Mouse (Mus musculus) hindbrain, embryonic 12.5 days (tissue): ENCODE measurements around the gene Sept11. TPM values are rescaled to one million over a fixed set of nuclear protein-coding genes. Genes with fewer than 3 reads are reported as not detected.

Experiments
- ATAC-seq: fragments of 200-750 bp; cut with Nextera tagmentation; 2 replicates; pipeline ENCODE4 v1.8.0; 2017; ENCODE audit warnings: moderate TSS enrichment; ENCODE audit not compliant: low FRiP score
- H3K27ac ChIP-seq: fragments of 300-500 bp; sonication (generic); 2 replicates; pipeline ENCODE4 v1.5.1; 2016; ENCODE audit warnings: mild to moderate bottlenecking
- H3K27me3 ChIP-seq: fragments of 300-500 bp; sonication (generic); 2 replicates; pipeline ENCODE4 v1.6.1; 2016; ENCODE audit warnings: mild to moderate bottlenecking
- H3K36me3 ChIP-seq: fragments of 300-500 bp; sonication (generic); 2 replicates; pipeline ENCODE4 v1.6.1; 2016; ENCODE audit warnings: mild to moderate bottlenecking
- H3K4me1 ChIP-seq: fragments of 300-500 bp; sonication (generic); 2 replicates; pipeline ENCODE4 v1.6.1; 2016
- H3K4me2 ChIP-seq: fragments of 300-500 bp; sonication (generic); replicated peaks from 2 replicates; pipeline ENCODE4 v1.6.1; 2016; ENCODE audit warnings: mild to moderate bottlenecking
- H3K4me3 ChIP-seq: fragments of 300-500 bp; sonication (generic); 2 replicates; pipeline ENCODE4 v1.5.1; 2016; ENCODE audit warnings: mild to moderate bottlenecking
- H3K9ac ChIP-seq: fragments of 300-500 bp; sonication (generic); 2 replicates; pipeline ENCODE4 v1.6.1; 2016; ENCODE audit warnings: mild to moderate bottlenecking, moderate library complexity
- H3K9me3 ChIP-seq: fragments of 300-500 bp; sonication (generic); replicated peaks from 2 replicates; pipeline ENCODE4 v1.6.1; 2016; ENCODE audit warnings: mild to moderate bottlenecking
- WGBS: fragments of 180-500 bp; shearing (Covaris S2); methylation state at CpG from one replicate; pipeline ENCODE4 v1.1.7; 2016; 5-methylcytosine and 5-hydroxymethylcytosine counted together
- polyA plus RNA-seq: library from polyadenylated mRNA; unstranded; fragments of >200 nt; fragmentation: Nextera tagmentation; extraction: Ambion mirVana; gene quantifications from 2 replicates; pipeline ENCODE4 v1.2.1, GENCODE M21; 2016

The Sept11 gene
- polyA plus RNA-seq, 1 experiment from 2014 or later, result 261 TPM

- Histone ChIP-seq H3K27ac (no peak overlapping the region), H3K4me3 (no peak overlapping the region), H3K9ac (no peak overlapping the region), H3K4me2 (no peak overlapping the region), H3K36me3 (no peaks in the 10 kb centered on the region), H3K4me1 (no peaks in the 10 kb centered on the region), H3K27me3 (no peaks in the 10 kb centered on the region), H3K9me3 (no peaks in the 10 kb centered on the region)
- ATAC-seq, result no peak
- WGBS, result 85% methylated on average over 4 of the region's 4 CpGs
Observed at GRCm38 (mm10) chr5:93060865-93061264, 32.4 kb upstream of the Sept11 start.

DNA sequence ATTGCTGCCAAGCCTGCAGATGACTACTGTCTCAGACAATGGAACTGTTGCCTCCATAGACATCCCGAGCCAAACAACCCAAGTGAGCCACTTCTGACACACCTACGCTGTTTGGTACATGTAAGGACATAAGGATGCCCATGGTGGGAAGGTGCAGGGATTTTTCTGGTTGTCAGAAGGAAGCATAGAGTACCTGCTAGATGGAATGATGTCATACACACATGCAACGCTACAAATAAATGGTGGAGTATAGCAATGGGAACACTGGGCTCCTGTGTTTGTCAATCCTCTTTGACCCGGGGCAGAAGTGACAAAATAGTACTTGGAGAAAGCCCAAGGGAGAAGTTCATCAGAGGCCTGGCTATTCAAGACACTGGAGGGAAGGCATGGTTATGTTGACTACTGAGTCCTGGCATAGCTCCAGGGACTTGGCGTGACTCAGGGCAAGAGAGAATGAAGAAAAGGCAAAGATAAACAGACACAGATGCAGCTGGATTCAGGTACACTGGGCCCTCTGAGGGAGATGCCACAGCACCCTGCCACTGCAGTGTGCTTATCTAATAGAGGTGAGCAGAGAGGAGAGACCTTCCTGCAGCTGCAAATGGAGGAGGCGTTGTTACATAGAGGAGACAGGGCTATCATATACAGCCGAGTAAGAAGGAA is 15.4 kb upstream of the Sept11 start:
- H3K4me3 ChIP-seq, result no peak overlapping the region
- no peak overlapping the region for H3K9ac ChIP-seq
- no peak overlapping the region for H3K27ac ChIP-seq
- ATAC-seq, result no peak
- no peaks in the 10 kb centered on the region for H3K36me3 ChIP-seq
- H3K27me3 ChIP-seq, result no peaks in the 10 kb centered on the region
- no peaks in the 10 kb centered on the region for H3K4me1 ChIP-seq
- H3K4me2 ChIP-seq, result no peak overlapping the region
- H3K9me3 ChIP-seq, result no peaks in the 10 kb centered on the region
- 87% methylated on average over 7 of the region's 7 CpGs for WGBS

DNA sequence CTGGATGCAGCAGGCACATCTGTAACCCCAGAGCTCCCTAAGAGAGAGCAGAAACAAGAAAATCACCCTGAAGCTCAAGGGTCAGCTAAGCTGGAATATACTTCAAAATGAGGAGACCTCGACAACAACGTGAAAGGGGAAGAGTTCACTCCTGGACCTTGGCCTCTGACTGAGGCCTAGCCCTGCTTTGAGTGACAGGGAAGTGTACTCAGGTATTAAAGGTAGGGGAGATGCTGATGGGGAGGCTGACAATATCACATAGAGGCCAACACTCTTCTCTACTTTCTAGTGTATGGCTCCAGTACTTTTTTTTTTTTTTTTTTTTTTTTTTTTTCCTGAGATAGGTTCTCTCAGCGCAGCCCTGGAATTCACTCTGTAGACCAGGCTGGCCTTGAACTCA is 13.6 kb upstream of the Sept11 start:
- WGBS, result 82% methylated on average over 3 of the region's 3 CpGs
- no peak for ATAC-seq
- H3K9ac ChIP-seq, result no peak overlapping the region

GRCm38 (mm10) chr5:93085015-93085598 is 8.1 kb upstream of the Sept11 start:
- WGBS, result 70% methylated on average over 4 of the region's 4 CpGs
- Histone ChIP-seq H3K4me3 (no peak overlapping the region), H3K27me3 (no peaks in the 10 kb centered on the region), H3K9ac (no peak overlapping the region), H3K36me3 (no peaks in the 10 kb centered on the region), H3K9me3 (no peaks in the 10 kb centered on the region), H3K4me2 (no peak overlapping the region), H3K27ac (no peak overlapping the region), H3K4me1 (no peaks in the 10 kb centered on the region)
- no peak for ATAC-seq

More for the DNA sequence above, 13.6 kb upstream of the Sept11 start:
- H3K4me1 ChIP-seq, result no peaks in the 10 kb centered on the region
- H3K4me3 ChIP-seq, result no peak overlapping the region
- no peak overlapping the region for H3K4me2 ChIP-seq
- H3K9me3 ChIP-seq, result no peaks in the 10 kb centered on the region
- H3K27me3 ChIP-seq, result no peaks in the 10 kb centered on the region
- H3K36me3 ChIP-seq, result no peaks in the 10 kb centered on the region
- H3K27ac ChIP-seq, result no peak overlapping the region

- no peak overlapping the region for H3K9ac ChIP-seq
- H3K36me3 ChIP-seq, result no peaks in the 10 kb centered on the region
- H3K4me3 ChIP-seq, result no peak overlapping the region
- no peak for ATAC-seq
- H3K27ac ChIP-seq, result no peak overlapping the region
- no peaks in the 10 kb centered on the region for H3K9me3 ChIP-seq
- H3K4me1 ChIP-seq, result peaks cover under 1% of the 10 kb centered on the region; the same call in 1 of the 2 replicates
- no peaks in the 10 kb centered on the region for H3K27me3 ChIP-seq
- 84% methylated on average over 4 of the region's 4 CpGs for WGBS
- H3K4me2 ChIP-seq, result no peak overlapping the region
Observed at GRCm38 (mm10) chr5:93085900-93086299, 7.3 kb upstream of the Sept11 start.

DNA sequence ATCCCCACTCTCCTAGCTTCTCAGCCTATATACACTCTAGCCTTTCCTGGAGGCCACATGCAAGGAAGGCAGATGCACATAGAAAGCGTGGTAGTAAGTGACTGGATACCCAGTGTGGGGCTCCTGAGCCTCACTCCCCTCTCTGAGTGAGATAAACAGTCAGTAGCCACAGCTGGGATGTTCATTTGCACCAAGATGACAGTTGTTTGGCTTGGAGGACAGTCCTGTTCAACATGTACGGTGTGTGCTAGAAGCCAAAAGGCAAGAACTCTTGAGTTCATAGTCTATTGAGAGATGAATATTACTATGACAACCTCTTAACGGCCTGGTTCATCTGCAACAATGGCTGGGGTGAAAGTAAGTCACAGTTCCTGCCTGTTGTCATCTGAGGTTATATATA is 2.0 kb upstream of the Sept11 start:
- H3K27me3 ChIP-seq, result no peaks in the 10 kb centered on the region
- WGBS, result 64% methylated on average over 3 of the region's 3 CpGs
- H3K9me3 ChIP-seq, result no peaks in the 10 kb centered on the region
- H3K4me1 ChIP-seq, result peaks cover 35% of the 10 kb centered on the region
- no peak for ATAC-seq
- H3K4me3 ChIP-seq, result no peak overlapping the region
- peak overlapping the region; percentile 97 for H3K4me2 ChIP-seq
- no peak overlapping the region for H3K27ac ChIP-seq
- no peaks in the 10 kb centered on the region for H3K36me3 ChIP-seq
- no peak overlapping the region for H3K9ac ChIP-seq

DNA sequence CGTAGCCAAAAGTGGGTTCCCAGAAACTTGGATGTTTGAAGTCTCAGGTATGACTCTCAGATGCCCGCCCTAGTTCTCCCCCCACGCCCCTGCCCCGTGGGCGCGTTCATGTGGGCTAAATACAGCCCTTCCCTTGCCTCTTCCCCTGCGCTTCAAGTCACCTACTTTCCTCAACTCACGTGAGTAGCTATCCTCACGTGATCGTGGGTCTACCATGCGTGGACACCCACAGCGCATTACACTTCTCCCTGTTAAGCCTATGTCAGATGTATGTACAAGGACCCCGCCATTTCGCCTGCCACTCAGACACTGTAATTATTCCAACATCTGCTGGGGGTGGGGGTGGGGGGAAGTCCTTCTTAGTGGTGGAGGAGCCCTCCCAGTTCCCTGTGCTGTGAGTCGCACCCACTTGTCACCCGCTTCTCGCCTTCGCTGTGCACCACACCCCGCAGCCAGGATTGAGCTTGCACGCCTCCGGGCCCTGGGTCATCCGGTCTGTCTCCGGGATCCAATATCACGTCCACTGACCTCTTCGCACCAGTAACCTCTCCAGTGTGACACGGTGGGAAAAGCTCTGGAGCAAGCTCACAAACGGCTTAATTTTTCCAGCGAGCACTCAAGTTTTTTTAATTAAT is 973 bp upstream of the Sept11 start:
- H3K9me3 ChIP-seq, result no peaks in the 10 kb centered on the region
- H3K36me3 ChIP-seq, result no peaks in the 10 kb centered on the region
- peak overlapping the region; percentile 97 for H3K4me2 ChIP-seq
- peak overlapping the region; percentile 96 for H3K27ac ChIP-seq
- H3K4me3 ChIP-seq, result peak overlapping the region; percentile 74
- H3K27me3 ChIP-seq, result no peaks in the 10 kb centered on the region
- 6% methylated on average over 28 of the region's 28 CpGs for WGBS
- ATAC-seq, result peak; percentile 15
- peaks cover 44% of the 10 kb centered on the region for H3K4me1 ChIP-seq
- H3K9ac ChIP-seq, result peak overlapping the region; percentile 93

- WGBS, result under 1% methylated on average over 48 of the region's 50 CpGs
- Histone ChIP-seq H3K27ac (peak overlapping the region; percentile 96), H3K9ac (peak overlapping the region; percentile 93), H3K36me3 (no peaks in the 10 kb centered on the region), H3K27me3 (no peaks in the 10 kb centered on the region), H3K4me2 (peak overlapping the region; percentile 97), H3K4me3 (peak overlapping the region; percentile 74), H3K4me1 (peaks cover 59% of the 10 kb centered on the region), H3K9me3 (no peaks in the 10 kb centered on the region)
- peak; percentile 65 for ATAC-seq
Observed at GRCm38 (mm10) chr5:93093638-93094527, 646 bp downstream of the Sept11 start.

DNA sequence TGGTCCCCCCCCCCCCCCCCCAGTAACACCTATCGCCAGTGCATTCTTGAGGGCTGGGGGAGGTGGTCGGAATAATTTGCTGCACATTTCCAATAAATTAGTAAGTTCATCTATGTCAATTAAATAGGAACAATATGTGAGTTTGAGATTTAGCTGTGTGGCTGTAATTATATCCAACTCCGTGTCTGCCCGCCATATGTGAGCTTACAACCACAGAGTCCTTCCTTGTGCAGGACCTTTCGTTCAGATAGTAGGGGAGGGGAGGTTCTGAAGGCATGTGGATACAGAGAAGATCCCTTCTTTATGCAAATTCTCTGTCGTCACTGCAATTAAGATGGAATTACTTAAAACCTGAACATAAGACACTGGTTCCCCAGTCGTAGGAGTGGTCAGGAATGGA is 2.1 kb downstream of the Sept11 start:
- 50% methylated on average over 7 of the region's 7 CpGs for WGBS
- Histone ChIP-seq H3K9me3 (no peaks in the 10 kb centered on the region), H3K4me1 (peaks cover 60% of the 10 kb centered on the region), H3K4me2 (peak overlapping the region; percentile 97), H3K36me3 (no peaks in the 10 kb centered on the region), H3K9ac (peak overlapping the region; percentile 93), H3K27ac (no peak overlapping the region), H3K4me3 (peak overlapping the region; percentile 74), H3K27me3 (no peaks in the 10 kb centered on the region)
- no peak for ATAC-seq

GRCm38 (mm10) chr5:93097204-93097906 is 4.1 kb downstream of the Sept11 start:
- Histone ChIP-seq H3K27ac (0 out of 2 replicates have a peak overlapping the region, but pooled peaks have one; percentile 4), H3K4me3 (no peak overlapping the region), H3K9ac (no peak overlapping the region), H3K36me3 (no peaks in the 10 kb centered on the region), H3K4me2 (peak overlapping the region; percentile 19), H3K9me3 (no peaks in the 10 kb centered on the region), H3K27me3 (no peaks in the 10 kb centered on the region), H3K4me1 (peaks cover 55% of the 10 kb centered on the region)
- ATAC-seq, result no peak
- WGBS, result 58% methylated on average over 13 of the region's 13 CpGs

DNA sequence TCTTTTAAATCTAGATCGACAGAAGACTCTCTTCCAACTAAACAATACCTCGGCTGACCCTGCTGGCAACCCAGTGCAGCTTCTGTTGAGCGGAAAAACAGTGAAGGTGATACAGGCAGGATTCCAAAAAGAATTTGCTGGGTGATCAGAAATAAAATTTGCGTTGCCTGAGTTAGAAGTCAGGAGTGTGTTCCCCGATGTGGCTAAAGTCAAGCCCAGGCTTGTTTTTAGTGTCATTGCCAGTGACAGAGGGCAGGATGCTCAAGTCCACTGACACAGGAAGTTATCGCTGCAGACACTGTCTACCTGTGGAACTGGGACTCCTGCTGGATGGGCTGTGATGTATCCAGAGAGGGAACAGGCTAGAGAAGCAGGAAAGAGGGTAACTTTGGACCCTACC is 5.0 kb downstream of the Sept11 start:
- Histone ChIP-seq H3K4me1 (peaks cover 54% of the 10 kb centered on the region), H3K9me3 (no peaks in the 10 kb centered on the region), H3K9ac (no peak overlapping the region), H3K36me3 (no peaks in the 10 kb centered on the region), H3K27ac (no peak overlapping the region), H3K27me3 (no peaks in the 10 kb centered on the region), H3K4me2 (no peak overlapping the region), H3K4me3 (no peak overlapping the region)
- WGBS, result 56% methylated on average over 6 of the region's 6 CpGs
- no peak for ATAC-seq
